ENCODE assay signal across 8 mouse cellular contexts in the genomic region with DNA sequence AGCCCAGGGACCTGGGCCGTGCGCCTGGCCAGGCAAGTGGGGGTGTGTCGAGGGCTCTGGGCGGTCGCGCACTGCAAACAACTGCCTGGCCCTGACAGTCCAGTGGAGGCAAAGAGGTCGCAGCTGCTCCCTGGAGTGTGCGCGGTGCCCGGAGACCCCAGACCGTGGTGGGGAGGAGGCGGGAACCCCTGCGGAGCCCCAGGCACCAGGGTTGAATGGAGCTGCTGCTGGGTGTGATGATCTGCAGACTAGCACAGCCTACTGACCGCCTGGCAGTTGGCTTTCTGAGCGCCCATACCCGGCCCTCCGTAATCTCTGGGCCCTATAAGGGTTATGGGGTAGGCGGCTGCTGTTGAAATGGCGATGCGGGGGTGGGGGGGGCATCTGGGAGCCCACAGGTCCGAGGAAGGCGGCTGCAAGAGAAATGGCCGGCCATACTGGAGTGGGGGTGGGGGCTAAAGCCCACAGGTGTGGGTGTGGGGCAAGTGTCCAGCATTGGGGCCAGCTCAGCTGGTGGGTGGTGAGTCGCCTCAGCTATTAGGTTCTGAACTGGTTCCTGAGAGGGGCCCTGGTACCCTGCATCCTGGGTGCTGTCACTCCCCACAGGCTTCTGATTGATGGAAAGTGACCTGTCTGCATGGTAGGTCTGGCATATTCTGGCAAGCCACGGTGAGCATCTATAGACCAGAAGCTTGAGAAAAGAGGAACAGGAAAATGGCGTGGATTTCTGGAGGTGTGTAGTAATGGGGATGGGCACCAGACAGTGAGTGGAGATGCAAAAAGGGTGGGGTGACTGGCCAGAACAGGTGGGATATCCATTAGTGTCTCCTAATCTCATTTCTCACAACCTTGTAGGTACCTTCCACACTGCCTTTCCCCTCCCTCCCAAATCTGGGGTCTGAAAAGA. TPM values are rescaled to one million over a fixed set of nuclear protein-coding genes. Genes with fewer than 3 reads are reported as not detected.
A peak's percentile ranks its signal among the peaks of the same experiment; 100 is the strongest.
DNase-seq lines count a peak whose midpoint lies in the region; ATAC-seq and TF ChIP-seq lines count a peak whose summit lies in the region.
"Not testable (repeated sequence)": the region's sequence is repeated elsewhere in the genome, so short reads cannot be mapped to it uniquely, and the experiment has no call there.

No protein-coding gene starts in this region.

- WGBS in forebrain, postnatal 0 days, result 25% methylated on average over 20 of the region's 26 CpGs
- 14% methylated on average over 12 of the region's 26 CpGs for WGBS in hindbrain, embryonic 16.5 days
- 20% methylated on average over 21 of the region's 26 CpGs for WGBS in limb, embryonic 11.5 days

- peak overlapping the region; percentile 78 for H3K27ac ChIP-seq in forebrain, postnatal 0 days (ENCODE audit: low read depth, low read length)
- H3K27ac ChIP-seq in hindbrain, embryonic 16.5 days (ENCODE audit: low read depth, low read length), result peak overlapping the region; percentile 83
- H3K27ac ChIP-seq in limb, embryonic 11.5 days (replicated peaks; ENCODE audit: low read depth, low read length), result not testable (repeated sequence)

- peak overlapping the region; percentile 53 for H3K4me3 ChIP-seq in forebrain, postnatal 0 days (ENCODE audit: low read depth, low read length)
- peak overlapping the region; percentile 59 for H3K4me3 ChIP-seq in hindbrain, embryonic 16.5 days (ENCODE audit: low read length)
- H3K4me3 ChIP-seq in limb, embryonic 11.5 days (ENCODE audit: low read depth, low read length), result peak overlapping the region; percentile 54
- H3K4me3 ChIP-seq in megakaryocyte, embryonic 14.5 days (replicated peaks), result peak overlapping the region; percentile 85

- peak overlapping the region; percentile 50 for H3K4me2 ChIP-seq in forebrain, postnatal 0 days (ENCODE audit: low read depth)
- H3K4me2 ChIP-seq in hindbrain, embryonic 16.5 days (ENCODE audit: low read length), result peak overlapping the region; percentile 52
- H3K4me2 ChIP-seq in limb, embryonic 11.5 days (ENCODE audit: low read depth, severe bottlenecking), result peak overlapping the region; percentile 61

- peak; percentile 53 for ATAC-seq in common myeloid progenitor, adult 5-6 weeks (replicated peaks; ENCODE audit: low read depth, poor library complexity, severe bottlenecking)
- ATAC-seq in forebrain, postnatal 0 days, result peak; percentile 28
- peak; percentile 73 for ATAC-seq in hindbrain, embryonic 16.5 days
- ATAC-seq in limb, embryonic 11.5 days (ENCODE audit: insufficient number of reproducible peaks, low FRiP score, low TSS enrichment, low read depth), result peak; percentile 77

- peak overlapping the region; percentile 68 for H3K9ac ChIP-seq in forebrain, postnatal 0 days
- H3K9ac ChIP-seq in hindbrain, embryonic 16.5 days (ENCODE audit: low read depth, low read length), result peak overlapping the region; percentile 80
- peak overlapping the region; percentile 56 for H3K9ac ChIP-seq in limb, embryonic 11.5 days (ENCODE audit: low read length)

- DNase-seq in adrenal gland, adult 2 months, result peak; percentile 26
- peak; percentile 20 for DNase-seq in forebrain, postnatal 0 days
- peak; percentile 35 for DNase-seq in limb, embryonic 11.5 days (ENCODE audit: low spot score)
- peak; percentile 17 for DNase-seq in retina, embryonic 14.5 days (ENCODE audit: low spot score)
- DNase-seq in thymus, postnatal 4 days, result peak; percentile 30

- not testable (repeated sequence) for H3K4me1 ChIP-seq in forebrain, postnatal 0 days (ENCODE audit: insufficient read depth); hindbrain, embryonic 16.5 days (ENCODE audit: control insufficient read depth, insufficient read depth, low read depth, low read length); limb, embryonic 11.5 days (ENCODE audit: control insufficient read depth, insufficient read depth, low read length); megakaryocyte, embryonic 14.5 days

- peaks cover 13% of the 10 kb centered on the region for H3K36me3 ChIP-seq in forebrain, postnatal 0 days (ENCODE audit: insufficient read depth)
- H3K36me3 ChIP-seq in hindbrain, embryonic 16.5 days (ENCODE audit: control insufficient read depth, insufficient read depth, low read length); limb, embryonic 11.5 days (ENCODE audit: control insufficient read depth, insufficient read depth, low read length); megakaryocyte, embryonic 14.5 days (replicated peaks; ENCODE audit: low read length): not testable (repeated sequence)

- not testable (repeated sequence) for H3K9me3 ChIP-seq in forebrain, postnatal 0 days (ENCODE audit: low read length); hindbrain, embryonic 16.5 days (ENCODE audit: control insufficient read depth, low read length); limb, embryonic 11.5 days (ENCODE audit: control insufficient read depth, low read length)
- peaks cover 10% of the 10 kb centered on the region; the same call in 1 of the 2 replicates for H3K9me3 ChIP-seq in megakaryocyte, embryonic 14.5 days

- not testable (repeated sequence) for TF ChIP-seq CTCF in forebrain, postnatal 0 days (IDR thresholded peaks at IDR 0.05; ENCODE audit: low read depth)

- not testable (repeated sequence) for H3K27me3 ChIP-seq in forebrain, postnatal 0 days (ENCODE audit: insufficient read depth, low read length); hindbrain, embryonic 16.5 days (replicated peaks; ENCODE audit: control insufficient read depth, insufficient read depth, low read length); limb, embryonic 11.5 days (ENCODE audit: control insufficient read depth, insufficient read depth, low read length); megakaryocyte, embryonic 14.5 days (replicated peaks)

RNA-seq across cellular contexts. Expression of gene Bhlhb9, which starts 0.8 kb away (rescaled TPM):
- 10 to 100 TPM; 15.4 to 24.2 TPM for total RNA-seq in adrenal gland, adult 2 months (2021)
- polyA plus RNA-seq in adrenal gland, adult 2 months (2012; rRNA removed), result 2.2 and 4.5 TPM in 2 replicates
- 32.7 and 45.9 TPM in 2 replicates for total RNA-seq in common myeloid progenitor, adult 5-6 weeks (2017)
- total RNA-seq in forebrain, postnatal 0 days (2014; rRNA removed), result 68.0 and 86.0 TPM in 2 replicates
- polyA plus RNA-seq in forebrain, postnatal 0 days (2015; fragmentation: Nextera tagmentation; extraction: Ambion mirVana), result 79.9 and 99.6 TPM in 2 replicates
- polyA plus RNA-seq in hindbrain, embryonic 16.5 days (2015; fragmentation: Nextera tagmentation; extraction: Ambion mirVana), result 114 and 120 TPM in 2 replicates
- 65.4 and 68.1 TPM in 2 replicates for polyA plus RNA-seq in limb, embryonic 11.5 days (2014; fragmentation: Nextera tagmentation; extraction: Ambion mirVana)
- 1.7 and 4.1 TPM in 2 replicates for polyA plus RNA-seq in megakaryocyte, embryonic 14.5 days (2012; ENCODE audit: insufficient read depth, low replicate concordance)

RNA-seq across cellular contexts. Expression of gene Gprasp2, which starts 42.3 kb away (rescaled TPM):
- 10 to 100 TPM; 21.9 to 30.6 TPM for total RNA-seq in adrenal gland, adult 2 months (2021)
- polyA plus RNA-seq in adrenal gland, adult 2 months (2012; rRNA removed), result 10.2 and 21.5 TPM in 2 replicates
- 2.0 and 2.3 TPM in 2 replicates for total RNA-seq in common myeloid progenitor, adult 5-6 weeks (2017)
- 121 and 175 TPM in 2 replicates for total RNA-seq in forebrain, postnatal 0 days (2014; rRNA removed)
- 105 and 155 TPM in 2 replicates for polyA plus RNA-seq in forebrain, postnatal 0 days (2015; fragmentation: Nextera tagmentation; extraction: Ambion mirVana)
- polyA plus RNA-seq in hindbrain, embryonic 16.5 days (2015; fragmentation: Nextera tagmentation; extraction: Ambion mirVana), result 238 and 242 TPM in 2 replicates
- 31.6 and 36.1 TPM in 2 replicates for polyA plus RNA-seq in limb, embryonic 11.5 days (2014; fragmentation: Nextera tagmentation; extraction: Ambion mirVana)
- not detected in 2 replicates for polyA plus RNA-seq in megakaryocyte, embryonic 14.5 days (2012; ENCODE audit: insufficient read depth, low replicate concordance)

RNA-seq across cellular contexts. Expression of gene Armcx5, which starts 54.0 kb away (rescaled TPM):
- total RNA-seq in adrenal gland, adult 2 months (2021), result 10 to 100 TPM in 1 of 2 experiments, 1 to 10 TPM in 1; 9.8 to 24.1 TPM
- polyA plus RNA-seq in adrenal gland, adult 2 months (2012; rRNA removed), result 0.38 and 0.57 TPM in 2 replicates
- total RNA-seq in common myeloid progenitor, adult 5-6 weeks (2017), result 9.9 and 11.7 TPM in 2 replicates
- 15.8 and 22.5 TPM in 2 replicates for total RNA-seq in forebrain, postnatal 0 days (2014; rRNA removed)
- 16.8 and 20.8 TPM in 2 replicates for polyA plus RNA-seq in forebrain, postnatal 0 days (2015; fragmentation: Nextera tagmentation; extraction: Ambion mirVana)
- 12.0 and 13.2 TPM in 2 replicates for polyA plus RNA-seq in hindbrain, embryonic 16.5 days (2015; fragmentation: Nextera tagmentation; extraction: Ambion mirVana)
- 11.1 and 11.4 TPM in 2 replicates for polyA plus RNA-seq in limb, embryonic 11.5 days (2014; fragmentation: Nextera tagmentation; extraction: Ambion mirVana)
- polyA plus RNA-seq in megakaryocyte, embryonic 14.5 days (2012; ENCODE audit: insufficient read depth, low replicate concordance), result not detected in 2 replicates

RNA-seq across cellular contexts. Expression of gene Gprasp1, which starts 54.0 kb away (rescaled TPM):
- 100 to 1,000 TPM in 1 of 2 experiments, 10 to 100 TPM in 1; 66.2 to 130 TPM for total RNA-seq in adrenal gland, adult 2 months (2021)
- polyA plus RNA-seq in adrenal gland, adult 2 months (2012; rRNA removed), result 28.7 and 38.8 TPM in 2 replicates
- total RNA-seq in common myeloid progenitor, adult 5-6 weeks (2017), result 31.2 and 45.9 TPM in 2 replicates
- total RNA-seq in forebrain, postnatal 0 days (2014; rRNA removed), result 279 and 396 TPM in 2 replicates
- polyA plus RNA-seq in forebrain, postnatal 0 days (2015; fragmentation: Nextera tagmentation; extraction: Ambion mirVana), result 112 and 177 TPM in 2 replicates
- 236 and 260 TPM in 2 replicates for polyA plus RNA-seq in hindbrain, embryonic 16.5 days (2015; fragmentation: Nextera tagmentation; extraction: Ambion mirVana)
- 60.6 and 70.6 TPM in 2 replicates for polyA plus RNA-seq in limb, embryonic 11.5 days (2014; fragmentation: Nextera tagmentation; extraction: Ambion mirVana)
- polyA plus RNA-seq in megakaryocyte, embryonic 14.5 days (2012; ENCODE audit: insufficient read depth, low replicate concordance), result 2.6 and 3.0 TPM in 2 replicates

Comparison
In these comparisons a context has a peak if more than half of its experiments do, and no peak if none do; other contexts are left out.
1. RNA of gene Bhlhb9, which starts 0.8 kb away (polyA plus RNA-seq): 114 to 120 TPM in hindbrain, embryonic 16.5 days, 79.9 to 99.6 TPM in forebrain, postnatal 0 days and 65.4 to 68.1 TPM in limb, embryonic 11.5 days; 1.7 to 4.1 TPM in megakaryocyte, embryonic 14.5 days and 2.2 to 4.5 TPM in adrenal gland, adult 2 months; every median in the first group is over 10 times any median in the second.
2. RNA of gene Gprasp2, which starts 42.3 kb away (polyA plus RNA-seq): 238 to 242 TPM in hindbrain, embryonic 16.5 days, 105 to 155 TPM in forebrain, postnatal 0 days, 31.6 to 36.1 TPM in limb, embryonic 11.5 days and 10.2 to 21.5 TPM in adrenal gland, adult 2 months; not detected in megakaryocyte, embryonic 14.5 days; every median in the first group is over 10 times any median in the second.
3. Peak in every context shown above with its lines, with median percentiles within 50 percentile points of each other: DNase-seq, ATAC-seq, H3K4me2 ChIP-seq, H3K4me3 ChIP-seq and H3K9ac ChIP-seq.